In the genomic region with DNA sequence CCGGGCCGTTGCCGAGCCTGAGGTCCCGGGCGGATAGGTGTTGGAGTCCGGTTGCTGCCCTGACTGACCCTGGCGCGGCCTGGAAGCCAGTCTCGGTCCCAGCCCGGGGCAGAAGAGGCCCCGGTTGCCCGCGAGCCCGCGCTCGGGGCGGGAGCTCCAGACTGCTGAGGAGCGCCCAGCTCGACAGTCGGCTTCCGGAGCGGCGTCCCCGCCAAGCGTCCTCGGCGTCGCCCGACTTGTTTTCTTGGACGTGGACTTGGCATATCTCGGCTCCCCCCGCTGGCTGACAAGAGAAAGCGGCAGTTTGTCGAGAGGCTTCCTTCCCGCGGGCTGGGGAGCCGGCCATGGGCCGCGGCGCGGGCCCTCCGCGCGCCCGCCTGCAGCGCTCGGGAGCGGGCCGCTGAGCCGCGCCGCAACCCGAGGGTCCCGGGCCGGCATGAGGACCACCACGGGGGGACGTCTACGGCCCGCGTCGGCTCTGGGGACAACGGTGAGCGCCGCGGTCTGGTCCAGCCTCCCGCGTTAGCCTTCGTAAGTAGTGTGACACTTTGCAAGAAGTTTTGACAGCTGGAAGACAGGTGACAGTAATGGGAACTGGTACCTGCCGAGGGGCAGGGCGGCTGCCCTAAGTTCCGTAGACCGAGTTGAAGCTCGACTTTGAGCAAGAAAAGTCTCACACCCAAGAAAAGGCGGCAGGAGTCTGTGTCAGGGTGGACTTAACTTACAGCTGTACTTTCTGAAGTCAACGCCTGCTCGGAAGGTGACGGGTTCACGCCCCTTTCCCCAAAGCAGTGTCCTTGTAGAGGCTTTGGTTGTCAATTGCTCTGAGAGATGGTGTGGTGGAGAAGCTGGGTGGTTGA, we compare ENCODE assay signal across 8 mouse cellular contexts. TPM values are rescaled to one million over a fixed set of nuclear protein-coding genes. Genes with fewer than 3 reads are reported as not detected.
A peak's percentile ranks its signal among the peaks of the same experiment; 100 is the strongest.
DNase-seq lines count a peak whose midpoint lies in the region; ATAC-seq and TF ChIP-seq lines count a peak whose summit lies in the region.

No protein-coding gene starts in this region.

- ATAC-seq in embryonic facial prominence, embryonic 11.5 days (replicated peaks; ENCODE audit: insufficient number of reproducible peaks, low FRiP score, low TSS enrichment, low read depth): peak; percentile 74
- peak; percentile 75 for ATAC-seq in kidney, embryonic 14.5 days (ENCODE audit: low FRiP score, low TSS enrichment)
- ATAC-seq in liver, embryonic 12.5 days: peak; percentile 73

- H3K4me3 ChIP-seq in embryonic facial prominence, embryonic 11.5 days (ENCODE audit: low read depth, low read length): peak overlapping the region; percentile 81
- peak overlapping the region; percentile 76 for H3K4me3 ChIP-seq in kidney, embryonic 14.5 days (ENCODE audit: low read length)
- peak overlapping the region; percentile 99 for H3K4me3 ChIP-seq in liver, embryonic 12.5 days
- peak overlapping the region; percentile 94 for H3K4me3 ChIP-seq in myocyte

- H3K27me3 ChIP-seq in embryonic facial prominence, embryonic 11.5 days (ENCODE audit: control insufficient read depth, insufficient read depth, low read length): no peaks in the 10 kb centered on the region
- no peaks in the 10 kb centered on the region for H3K27me3 ChIP-seq in kidney, embryonic 14.5 days (ENCODE audit: control insufficient read depth, insufficient read depth, low read length)
- H3K27me3 ChIP-seq in liver, embryonic 12.5 days (replicated peaks): no peaks in the 10 kb centered on the region
- H3K27me3 ChIP-seq in myocyte (ENCODE audit: control insufficient read depth, insufficient read depth, insufficient read length): no peaks in the 10 kb centered on the region

- H3K9me3 ChIP-seq in embryonic facial prominence, embryonic 11.5 days (replicated peaks; ENCODE audit: control insufficient read depth, low read length): no peaks in the 10 kb centered on the region
- no peaks in the 10 kb centered on the region for H3K9me3 ChIP-seq in kidney, embryonic 14.5 days (ENCODE audit: control insufficient read depth, low read length)
- no peaks in the 10 kb centered on the region for H3K9me3 ChIP-seq in liver, embryonic 12.5 days (replicated peaks)

- under 1% methylated on average over 72 of the region's 78 CpGs for WGBS in embryonic facial prominence, embryonic 11.5 days
- under 1% methylated on average over 74 of the region's 78 CpGs for WGBS in kidney, embryonic 14.5 days
- WGBS in liver, embryonic 12.5 days (ENCODE audit: insufficient replicate concordance): under 1% methylated on average over 76 of the region's 78 CpGs

- H3K36me3 ChIP-seq in embryonic facial prominence, embryonic 11.5 days (replicated peaks; ENCODE audit: control insufficient read depth, insufficient read depth, low read depth, low read length): peaks cover 7% of the 10 kb centered on the region
- peaks cover 36% of the 10 kb centered on the region for H3K36me3 ChIP-seq in kidney, embryonic 14.5 days (ENCODE audit: control insufficient read depth, insufficient read depth, low read length)
- H3K36me3 ChIP-seq in liver, embryonic 12.5 days: peaks cover 47% of the 10 kb centered on the region
- peaks cover 20% of the 10 kb centered on the region for H3K36me3 ChIP-seq in myocyte (ENCODE audit: control insufficient read depth, insufficient read depth)

- H3ac ChIP-seq in myocyte (ENCODE audit: control insufficient read depth, insufficient read length): peak overlapping the region; percentile 47

- H3K27ac ChIP-seq in embryonic facial prominence, embryonic 11.5 days (replicated peaks; ENCODE audit: low read depth, low read length): peak overlapping the region; percentile 94
- peak overlapping the region; percentile 97 for H3K27ac ChIP-seq in kidney, embryonic 14.5 days (ENCODE audit: low read depth, low read length)
- H3K27ac ChIP-seq in liver, embryonic 12.5 days: peak overlapping the region; percentile 96

- H3K4me1 ChIP-seq in embryonic facial prominence, embryonic 11.5 days (ENCODE audit: control insufficient read depth, insufficient read depth, low read length): no peaks in the 10 kb centered on the region
- H3K4me1 ChIP-seq in kidney, embryonic 14.5 days (ENCODE audit: control insufficient read depth, insufficient read depth, low read length): peaks cover 22% of the 10 kb centered on the region; the same call in 1 of the 2 replicates
- H3K4me1 ChIP-seq in liver, embryonic 12.5 days: peaks cover 36% of the 10 kb centered on the region

- no peak for TF ChIP-seq POLR2A in myocyte (IDR thresholded peaks at IDR 0.05; ENCODE audit: insufficient read length, low read depth)

- peak; percentile 76 for DNase-seq in 3T3-L1 (ENCODE audit: low read depth, low spot score)
- DNase-seq in adrenal gland, adult 2 months: peak; percentile 88
- DNase-seq in embryonic facial prominence, embryonic 11.5 days (ENCODE audit: low spot score): peak; percentile 70
- peak; percentile 76 for DNase-seq in heart, adult 8-10 months (ENCODE audit: low spot score)
- DNase-seq in spleen, postnatal 4 days (ENCODE audit: low spot score in 2 of 2): peak; percentile 77 to 90

- peak overlapping the region; percentile 86 for H3K9ac ChIP-seq in embryonic facial prominence, embryonic 11.5 days (replicated peaks; ENCODE audit: low read length)
- peak overlapping the region; percentile 85 for H3K9ac ChIP-seq in kidney, embryonic 14.5 days (ENCODE audit: low read depth, low read length)
- H3K9ac ChIP-seq in liver, embryonic 12.5 days: peak overlapping the region; percentile 96

- H3K4me2 ChIP-seq in embryonic facial prominence, embryonic 11.5 days (ENCODE audit: low read depth, low read length): peak overlapping the region; percentile 85
- peak overlapping the region; percentile 89 for H3K4me2 ChIP-seq in kidney, embryonic 14.5 days (replicated peaks; ENCODE audit: low read depth, low read length)
- H3K4me2 ChIP-seq in liver, embryonic 12.5 days: peak overlapping the region; percentile 92
- H3K4me2 ChIP-seq in myocyte (ENCODE audit: low read depth): peak overlapping the region; percentile 93

- H3K79me2 ChIP-seq in myocyte (ENCODE audit: control insufficient read depth, insufficient read depth): peaks cover 52% of the 10 kb centered on the region

TF ChIP-seq in myocyte, 11 proteins besides CTCF, POLR2A, EP300 and RAD21:
- TF ChIP-seq REST (IDR thresholded peaks at IDR 0.05; ENCODE audit: insufficient read depth, insufficient read length) (no peak), USF1 (IDR thresholded peaks at IDR 0.05; ENCODE audit: low read depth) (no peak), MYOG (IDR thresholded peaks at IDR 0.05; ENCODE audit: control insufficient read depth in 1 of 3, insufficient read depth in 1 of 3, insufficient read length in 2 of 3, low read depth in 2 of 3) (peak in 1 of 3 experiments; percentile 1), MYOD1 (IDR thresholded peaks at IDR 0.05; ENCODE audit: control insufficient read depth in 1 of 3, insufficient read length in 2 of 3, low read depth in 2 of 3) (peak in 2 of 3 experiments; percentile 4 to 47)

RNA-seq across cellular contexts. Expression of a gene that starts 0.6 kb away (rescaled TPM):
- total RNA-seq in adrenal gland, adult 2 months (2021): 10 to 100 TPM; 25.2 to 34.0 TPM
- 18.6 and 18.9 TPM in 2 replicates for polyA plus RNA-seq in adrenal gland, adult 2 months (2012; rRNA removed)
- polyA plus RNA-seq in embryonic facial prominence, embryonic 11.5 days (2014; fragmentation: Nextera tagmentation; extraction: Ambion mirVana): 21.0 and 21.5 TPM in 2 replicates
- total RNA-seq in heart, adult 8-10 months (2022): 10 to 100 TPM; 18.6 to 25.8 (median 22.3) TPM
- polyA plus RNA-seq in kidney, embryonic 14.5 days (2014; fragmentation: Nextera tagmentation; extraction: Ambion mirVana): 21.7 and 26.3 TPM in 2 replicates
- 13.8 and 15.2 TPM in 2 replicates for polyA plus RNA-seq in liver, embryonic 12.5 days (2016; fragmentation: Nextera tagmentation; extraction: Ambion mirVana)
- 12.9 TPM for polyA plus RNA-seq in myocyte (2012; fragmentation: generic; extraction: Trizol)

RNA-seq across cellular contexts. Expression of a gene that starts 0.8 kb away (rescaled TPM):
- 10 to 100 TPM; 92.6 to 96.5 TPM for total RNA-seq in adrenal gland, adult 2 months (2021)
- 51.7 and 71.3 TPM in 2 replicates for polyA plus RNA-seq in adrenal gland, adult 2 months (2012; rRNA removed)
- polyA plus RNA-seq in embryonic facial prominence, embryonic 11.5 days (2014; fragmentation: Nextera tagmentation; extraction: Ambion mirVana): 131 and 140 TPM in 2 replicates
- 10 to 100 TPM; 42.2 to 45.5 (median 45.0) TPM for total RNA-seq in heart, adult 8-10 months (2022)
- 66.0 and 96.3 TPM in 2 replicates for polyA plus RNA-seq in kidney, embryonic 14.5 days (2014; fragmentation: Nextera tagmentation; extraction: Ambion mirVana)
- 67.7 and 69.6 TPM in 2 replicates for polyA plus RNA-seq in liver, embryonic 12.5 days (2016; fragmentation: Nextera tagmentation; extraction: Ambion mirVana)
- polyA plus RNA-seq in myocyte (2012; fragmentation: generic; extraction: Trizol): 37.0 TPM

RNA-seq across cellular contexts. Expression of a gene that starts 37.1 kb away (rescaled TPM):
- total RNA-seq in adrenal gland, adult 2 months (2021): 10 to 100 TPM; 16.9 to 28.1 TPM
- 83.9 and 99.3 TPM in 2 replicates for polyA plus RNA-seq in adrenal gland, adult 2 months (2012; rRNA removed)
- 56.5 and 60.2 TPM in 2 replicates for polyA plus RNA-seq in embryonic facial prominence, embryonic 11.5 days (2014; fragmentation: Nextera tagmentation; extraction: Ambion mirVana)
- total RNA-seq in heart, adult 8-10 months (2022): 10 to 100 TPM; 11.1 to 19.2 (median 14.7) TPM
- 80.9 and 86.2 TPM in 2 replicates for polyA plus RNA-seq in kidney, embryonic 14.5 days (2014; fragmentation: Nextera tagmentation; extraction: Ambion mirVana)
- 42.3 and 43.2 TPM in 2 replicates for polyA plus RNA-seq in liver, embryonic 12.5 days (2016; fragmentation: Nextera tagmentation; extraction: Ambion mirVana)
- polyA plus RNA-seq in myocyte (2012; fragmentation: generic; extraction: Trizol): 50.5 TPM

RNA-seq across cellular contexts. Expression of a gene that starts 43.4 kb away (rescaled TPM):
- not detected for total RNA-seq in adrenal gland, adult 2 months (2021)
- 0.38 TPM in 1 of 2 replicates, not detected in the other for polyA plus RNA-seq in adrenal gland, adult 2 months (2012; rRNA removed)
- polyA plus RNA-seq in embryonic facial prominence, embryonic 11.5 days (2014; fragmentation: Nextera tagmentation; extraction: Ambion mirVana): 1.5 and 2.2 TPM in 2 replicates
- total RNA-seq in heart, adult 8-10 months (2022): not detected
- polyA plus RNA-seq in kidney, embryonic 14.5 days (2014; fragmentation: Nextera tagmentation; extraction: Ambion mirVana): 10.2 and 10.4 TPM in 2 replicates
- polyA plus RNA-seq in liver, embryonic 12.5 days (2016; fragmentation: Nextera tagmentation; extraction: Ambion mirVana): 5.7 and 6.9 TPM in 2 replicates
- polyA plus RNA-seq in myocyte (2012; fragmentation: generic; extraction: Trizol): 8.5 TPM

RNA-seq across cellular contexts. Expression of a gene that starts 52.8 kb away (rescaled TPM):
- total RNA-seq in adrenal gland, adult 2 months (2021): not detected
- polyA plus RNA-seq in adrenal gland, adult 2 months (2012; rRNA removed): not detected in 2 replicates
- polyA plus RNA-seq in embryonic facial prominence, embryonic 11.5 days (2014; fragmentation: Nextera tagmentation; extraction: Ambion mirVana): not detected in 2 replicates
- total RNA-seq in heart, adult 8-10 months (2022): not detected
- polyA plus RNA-seq in kidney, embryonic 14.5 days (2014; fragmentation: Nextera tagmentation; extraction: Ambion mirVana): 0.11 TPM in 1 of 2 replicates, not detected in the other
- 0.11 TPM in 1 of 2 replicates, not detected in the other for polyA plus RNA-seq in liver, embryonic 12.5 days (2016; fragmentation: Nextera tagmentation; extraction: Ambion mirVana)
- 0.04 TPM for polyA plus RNA-seq in myocyte (2012; fragmentation: generic; extraction: Trizol)

Comparison
In these comparisons a context has a peak if more than half of its experiments do, and no peak if none do; other contexts are left out.
1. Peak in every context shown above with its lines: DNase-seq, ATAC-seq, H3K4me3 ChIP-seq and H3K27ac ChIP-seq.